Mouse (Mus musculus) liver, postnatal 0 days (tissue): ENCODE results near the gene Gm20388.

ENCODE experiments used
- CTCF ChIP-seq: sonication (generic); IDR thresholded peaks from 2 replicates; pipeline ENCODE4 v1.5.1; 2016; ENCODE audit warnings: antibody characterized with exemption, low read depth
- EP300 ChIP-seq: IDR thresholded peaks from 2 replicates; pipeline ENCODE4 v1.6.1; 2016; ENCODE audit warnings: antibody characterized with exemption, low read depth, mild to moderate bottlenecking

DNA sequence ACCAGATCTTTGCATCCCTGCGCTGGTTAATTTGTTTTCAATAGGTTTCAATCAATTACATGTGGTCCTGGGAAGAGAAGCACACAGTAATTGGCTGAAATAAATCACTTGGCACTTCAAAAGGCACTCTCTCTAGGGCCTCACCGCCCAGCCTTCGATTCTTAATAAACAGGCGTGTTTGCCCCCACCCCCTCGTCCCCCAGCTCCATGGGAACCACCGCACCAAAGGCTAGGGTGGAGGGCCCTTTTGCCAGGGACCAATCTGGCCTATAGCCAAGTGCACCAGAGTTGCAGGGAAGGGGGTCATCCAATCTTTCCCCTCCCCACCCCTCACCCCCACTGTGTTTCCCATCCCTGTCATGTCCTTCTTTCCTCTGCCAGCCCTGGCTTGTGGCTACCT is 537.5 kb downstream of the Gm20388 start:
- TF ChIP-seq CTCF: no peak
- TF ChIP-seq EP300: no peak
